Mouse (Mus musculus): ENCODE results near the gene Phox2a.

Phox2a gene

DNA sequence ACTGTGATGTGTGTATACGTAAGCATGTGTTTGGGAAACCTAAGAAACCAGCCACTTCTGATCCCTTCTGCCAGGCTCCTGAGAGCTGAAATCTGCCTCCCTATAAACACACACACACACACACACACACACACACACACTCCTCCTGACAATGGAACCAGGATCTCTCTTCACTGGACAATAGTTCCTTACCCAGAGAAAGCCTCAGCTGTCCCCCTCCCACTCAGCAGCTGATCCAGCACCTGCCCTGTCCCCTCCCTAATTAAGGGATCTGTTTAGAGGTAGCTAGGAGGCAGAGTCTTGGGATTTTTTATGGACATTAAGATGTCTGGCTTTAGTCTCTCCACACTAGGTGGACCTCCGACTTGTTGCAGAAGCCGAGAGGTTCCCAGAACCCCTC, 16.8 kb downstream of the Phox2a start:
- ChIA-PET CTCF (interaction anchor here (0.5 to 2.5 kb wide), 11 partner anchors 9 to 183 kb away, joined by 3 to 12 read pairs (median 5); partner anchors contain the start of genes Clpb (in 1 of the 4) and Phox2a (in 1 of the 4)), POLR2A (interaction anchor here in 3 of 4 experiments (1.0 to 7.2 kb wide), 12 partner anchors 8 to 171 kb away, joined by 3 to 102 read pairs (median 9); partner anchors contain the start of genes Clpb (in 1 of the 3), Folr1 (in 1 of the 3), Lamtor1 (in 1 of the 3) and Phox2a (in 1 of the 3))

DNA sequence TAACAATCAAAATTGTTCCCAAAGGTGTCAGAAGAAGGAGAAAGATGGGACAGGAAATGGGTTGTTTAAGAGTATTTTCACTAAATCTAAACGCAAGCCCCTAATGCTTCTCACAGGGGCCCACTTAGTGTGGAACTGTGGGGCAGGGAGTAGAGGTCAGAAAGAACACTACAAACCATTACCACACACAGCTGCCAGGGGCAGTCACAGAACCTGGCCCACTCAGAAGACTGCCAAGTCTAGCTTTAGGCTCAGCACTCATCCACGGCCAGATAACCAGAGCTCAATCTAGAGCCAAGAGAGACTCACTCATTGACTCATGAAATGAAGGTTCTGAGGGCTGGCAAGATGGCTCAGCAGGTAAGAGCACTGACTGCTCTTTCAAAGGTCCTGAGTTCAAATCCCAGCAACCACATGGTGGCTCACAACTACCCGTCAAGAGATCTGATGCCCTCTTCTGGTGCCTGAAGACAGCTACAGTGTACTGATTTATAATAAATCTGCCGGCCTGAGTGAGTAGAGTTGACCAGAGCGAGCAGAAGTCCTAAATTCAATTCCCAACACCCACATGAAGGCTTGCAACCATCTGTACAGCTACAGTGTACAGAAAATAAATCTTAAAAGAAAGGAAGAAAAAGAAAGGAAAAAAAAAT, 17.5 kb downstream of the Phox2a start:
- ChIA-PET POLR2A (interaction anchor here in 3 of 4 experiments (0.6 to 7.2 kb wide), 32 partner anchors 9 to 172 kb away, joined by 3 to 102 read pairs (median 5); partner anchors contain the start of genes Phox2a (in 3 of the 3), Anapc15 (in 2 of the 3), Lamtor1 (in 2 of the 3) and Clpb (in 1 of the 3)), CTCF (interaction anchor here (0.5 to 2.5 kb wide), 15 partner anchors 9 to 184 kb away, joined by 3 to 27 read pairs (median 5); partner anchors contain the start of genes Clpb (in 1 of the 4) and Phox2a (in 1 of the 4))

DNA sequence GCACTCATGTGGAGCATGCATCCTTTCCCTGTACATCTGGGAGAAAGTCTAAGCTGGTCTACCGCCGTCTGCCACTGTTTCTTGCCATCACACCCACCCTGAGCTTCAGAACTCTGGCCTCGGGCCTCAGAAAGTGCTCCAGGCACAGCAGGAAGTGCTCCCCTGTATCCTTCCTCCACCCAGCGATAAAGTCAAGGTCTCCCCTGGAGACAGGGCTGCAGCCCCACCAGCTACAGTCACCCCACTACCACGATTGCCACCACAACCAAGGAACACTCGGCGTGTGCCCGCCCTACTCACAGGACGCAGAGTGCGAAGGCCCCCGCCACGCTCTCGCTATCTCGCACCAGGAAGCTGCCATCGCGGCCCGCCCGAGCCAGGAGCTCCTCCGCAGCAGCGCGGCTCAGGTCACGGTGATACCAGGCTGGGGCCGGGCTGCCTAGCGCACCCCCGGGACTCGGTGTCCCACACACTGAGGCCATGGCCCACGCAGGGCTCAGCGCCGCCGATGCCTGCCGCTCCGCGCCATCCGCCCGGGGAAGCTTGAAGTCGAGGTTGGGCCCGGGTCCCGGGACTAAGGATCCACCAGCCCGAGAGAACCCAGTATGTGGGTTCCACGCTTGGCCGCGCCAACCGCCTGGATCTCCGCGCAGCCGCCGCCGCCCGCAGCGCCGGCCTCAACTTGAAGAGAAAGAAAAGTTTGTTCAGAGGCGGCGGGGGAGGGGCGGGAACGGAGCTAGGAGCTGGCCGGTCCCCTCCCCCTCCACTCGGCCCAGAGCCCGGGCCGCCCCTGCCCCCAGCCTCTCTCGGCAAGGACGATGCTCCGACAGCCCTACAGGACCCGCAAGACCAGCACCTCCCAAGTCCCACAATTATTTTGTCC, 18.4 kb downstream of the Phox2a start:
- ChIA-PET CTCF (interaction anchor here (0.5 to 2.5 kb wide), 25 partner anchors 9 to 1204 kb away, joined by 3 to 27 read pairs (median 4); partner anchors contain the start of genes Clpb (in 1 of the 4) and Phox2a (in 1 of the 4)), POLR2A (interaction anchor here (0.6 to 7.2 kb wide), 50 partner anchors 8 to 801 kb away, joined by 3 to 102 read pairs (median 5); partner anchors contain the start of genes Anapc15 (in 3 of the 4), Phox2a (in 3 of the 4), Clpb (in 2 of the 4) and Folr1 (in 2 of the 4))

DNA sequence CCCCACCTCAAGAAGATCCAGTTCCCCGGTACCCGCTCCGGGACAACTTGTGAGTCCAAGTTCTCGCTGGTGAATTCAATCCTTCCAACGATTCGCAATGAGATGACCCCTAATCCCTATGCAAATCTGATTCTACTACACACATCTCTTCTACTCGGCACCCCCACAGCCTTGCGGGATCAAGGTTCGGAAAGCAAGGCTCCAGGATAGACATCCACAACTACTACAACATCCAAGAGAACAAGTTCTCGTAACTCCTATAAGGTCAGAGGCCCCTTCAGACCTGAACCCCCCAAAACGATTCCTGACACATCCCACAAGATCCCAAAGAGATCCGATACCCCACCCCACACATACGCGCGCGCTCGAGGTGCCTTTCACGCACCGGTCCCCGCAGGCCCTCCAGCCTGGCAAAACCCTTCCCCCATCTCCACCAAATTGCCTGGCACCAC, 19.1 kb downstream of the Phox2a start:
- CTCF ChIA-PET, result interaction anchor here (0.6 to 2.9 kb wide), 17 partner anchors 10 to 441 kb away, joined by 3 to 27 read pairs (median 5); partner anchors contain the start of genes Clpb (in 1 of the 4) and Phox2a (in 1 of the 4)
- POLR2A ChIA-PET, result interaction anchor here (0.6 to 7.2 kb wide), 40 partner anchors 11 to 801 kb away, joined by 3 to 102 read pairs (median 5); partner anchors contain the start of genes Clpb (in 2 of the 4), Folr1 (in 2 of the 4), Lamtor1 (in 2 of the 4) and Phox2a (in 2 of the 4)

- CTCF ChIA-PET, result interaction anchor here in 3 of 4 experiments (0.5 to 2.9 kb wide), 13 partner anchors 11 to 440 kb away, joined by 3 to 13 read pairs (median 6); partner anchors contain the start of gene Clpb (in 1 of the 3)
- POLR2A ChIA-PET, result interaction anchor here (0.6 to 7.2 kb wide), 43 partner anchors 10 to 481 kb away, joined by 3 to 102 read pairs (median 5); partner anchors contain the start of genes Phox2a (in 3 of the 4), Anapc15 (in 2 of the 4), Clpb (in 2 of the 4) and Folr1 (in 2 of the 4)
Observed at GRCm38 (mm10) chr7:101837606-101838471, 19.7 kb downstream of the Phox2a start, which contains the start of gene Inppl1. Gene Inppl1 (minus strand): TSS chr7:101838229.

- ChIA-PET CTCF (interaction anchor here in 1 of 4 experiments (0.6 kb wide), 1 partner anchor 96 kb away, joined by 5 read pairs; no protein-coding TSS in a partner anchor), POLR2A (interaction anchor here in 2 of 4 experiments (1.2 to 2.2 kb wide), 4 partner anchors 8 to 53 kb away, joined by 3 to 6 read pairs (median 4); partner anchors contain the start of gene Folr2 (in 1 of the 2))
Observed at GRCm38 (mm10) chr7:101844186-101844585, 26.1 kb downstream of the Phox2a start.

DNA sequence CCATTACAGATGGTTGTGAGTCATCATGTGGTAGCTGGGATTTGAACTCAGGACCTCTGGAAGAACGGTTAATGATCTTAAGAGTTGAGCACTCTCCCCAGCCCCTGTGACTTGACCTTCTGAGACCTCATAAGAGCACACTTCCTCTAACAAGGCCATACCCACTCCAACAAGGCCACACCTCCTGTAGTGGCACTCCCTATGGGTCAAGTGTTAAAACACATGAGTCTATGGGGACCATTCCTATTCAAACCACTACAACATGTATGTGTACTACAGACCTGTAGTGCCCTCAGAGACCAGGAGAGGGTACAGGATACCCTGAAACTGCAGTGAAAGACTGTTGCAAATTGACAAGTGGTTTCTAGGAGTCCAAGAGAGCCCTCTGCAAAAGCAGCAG, 29.8 kb downstream of the Phox2a start:
- CTCF ChIA-PET, result interaction anchor here in 2 of 4 experiments (0.6 to 0.9 kb wide), 2 partner anchors 10 to 195 kb away, joined by 3 read pairs; partner anchors contain the start of gene Inppl1 (in 1 of the 2)
- POLR2A ChIA-PET, result interaction anchor here in 2 of 4 experiments (0.6 to 2.2 kb wide), 7 partner anchors 9 to 206 kb away, joined by 3 to 12 read pairs (median 3); partner anchors contain the start of genes Folr1 (in 1 of the 2) and Inppl1 (in 1 of the 2)

DNA sequence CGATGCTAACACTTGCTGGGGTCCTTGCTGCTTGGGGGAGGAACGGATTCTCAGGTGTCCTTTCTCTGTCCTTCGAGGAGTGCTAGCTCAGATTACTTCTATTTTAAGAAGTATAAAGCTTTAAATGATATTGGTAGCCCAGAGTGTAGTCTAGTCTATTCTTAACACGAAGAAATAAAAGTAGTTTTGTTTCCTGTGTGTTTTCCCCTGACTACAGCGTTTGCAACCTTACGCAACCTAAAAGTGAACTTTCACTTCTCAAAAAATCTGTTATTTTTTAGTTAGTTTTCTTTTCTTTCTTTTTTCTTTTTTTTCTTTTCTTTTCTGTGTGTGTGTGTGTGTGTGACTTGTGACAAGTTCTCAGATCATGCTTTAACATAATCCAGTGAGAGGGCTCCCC, 33.6 kb downstream of the Phox2a start:
- POLR2A ChIA-PET, result interaction anchor here in 3 of 4 experiments (0.6 to 3.1 kb wide), 10 partner anchors 10 to 150 kb away, joined by 3 to 11 read pairs (median 6); partner anchors contain the start of gene Inppl1 (in 1 of the 3)
- CTCF ChIA-PET, result interaction anchor here (0.7 to 1.9 kb wide), 10 partner anchors 8 to 188 kb away, joined by 3 to 12 read pairs (median 5); partner anchors contain the start of genes Inppl1 (in 2 of the 4) and Clpb (in 1 of the 4)

DNA sequence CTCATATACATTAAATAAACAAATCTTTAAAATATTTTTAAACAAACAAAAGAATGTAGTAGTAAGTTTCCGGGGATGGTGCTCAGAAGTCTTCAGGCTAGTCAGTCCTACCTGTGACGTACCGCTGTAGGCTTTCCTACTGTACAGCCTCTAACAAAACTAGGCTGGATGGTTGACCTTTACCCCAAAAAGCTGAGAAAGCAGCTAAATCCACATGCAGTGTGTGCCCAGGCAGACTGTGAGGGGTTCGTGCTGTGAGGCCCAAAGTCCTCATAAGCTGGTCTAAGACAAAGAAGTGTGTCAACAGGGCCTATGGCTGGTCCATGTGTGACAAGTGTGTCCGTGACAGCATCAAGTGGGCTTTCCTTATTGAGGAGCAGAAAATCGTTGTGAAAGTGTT, 34.7 kb downstream of the Phox2a start:
- CTCF ChIA-PET, result interaction anchor here in 1 of 4 experiments (1.5 kb wide), 1 partner anchor 30 kb away, joined by 5 read pairs; no protein-coding TSS in a partner anchor
- POLR2A ChIA-PET, result interaction anchor here in 2 of 4 experiments (0.9 to 2.5 kb wide), 9 partner anchors 9 to 129 kb away, joined by 3 to 9 read pairs (median 4); partner anchors contain the start of gene Inppl1 (in 2 of the 2)

- CTCF ChIA-PET, result no interaction called here
Observed at GRCm38 (mm10) chr7:101853816-101854215, 35.7 kb downstream of the Phox2a start.

DNA sequence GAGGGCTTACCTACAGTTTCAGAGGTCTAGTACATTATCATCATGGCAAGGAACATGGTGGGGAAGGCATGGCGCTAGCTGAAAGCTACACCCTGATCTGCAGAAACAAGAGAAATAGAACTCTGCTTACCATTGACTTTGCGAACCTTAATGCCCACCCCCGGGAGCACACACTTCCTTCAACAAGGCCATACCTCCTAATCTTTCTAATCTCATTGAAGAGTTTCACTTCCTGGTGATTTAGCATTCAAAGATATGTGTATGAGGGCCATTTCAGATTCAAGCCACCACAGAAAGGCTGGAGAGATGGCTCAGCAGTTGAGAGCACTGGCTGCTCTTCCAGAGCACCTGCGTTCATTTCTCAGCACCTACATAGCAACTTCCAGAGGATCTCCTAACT, 39.0 kb downstream of the Phox2a start, which contains the start of gene Folr2:
Gene Folr2, minus strand, starts transcription at position 101 of the 400 bp plus-strand sequence.
- ChIA-PET POLR2A (interaction anchor here in 2 of 4 experiments (0.5 to 2.8 kb wide), 5 partner anchors 9 to 101 kb away, joined by 3 to 6 read pairs (median 4); no protein-coding TSS in a partner anchor), CTCF (interaction anchor here in 1 of 4 experiments (0.5 kb wide), 1 partner anchor 1892 kb away, joined by 3 read pairs; no protein-coding TSS in a partner anchor)

More at GRCm38 (mm10) chr7:101853816-101854215, 35.7 kb downstream of the Phox2a start:
- POLR2A ChIA-PET, result interaction anchor here in 1 of 4 experiments (0.6 to 2.5 kb wide), 6 partner anchors 8 to 130 kb away, joined by 3 to 8 read pairs (median 3); partner anchors contain the start of gene Inppl1

DNA sequence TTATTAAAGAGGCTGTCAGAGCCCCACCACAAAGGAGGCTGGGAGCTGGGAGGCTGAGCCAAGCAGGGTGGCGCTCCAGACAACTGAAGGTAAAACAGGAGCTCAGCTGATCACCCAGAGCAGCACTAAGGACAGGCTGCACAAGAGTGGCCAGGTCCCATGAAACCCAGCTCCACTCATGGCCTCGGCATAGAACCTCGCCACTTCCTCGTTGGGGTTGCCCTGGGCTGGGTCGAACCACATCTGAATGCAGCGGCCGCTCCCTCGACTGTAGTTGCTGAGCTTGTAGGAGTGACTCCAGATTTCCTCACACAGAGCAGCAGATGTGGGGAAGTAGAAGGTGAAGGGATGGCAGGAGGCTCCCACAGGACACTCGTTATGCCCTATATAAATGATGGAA, 40.2 kb downstream of the Phox2a start:
- ChIA-PET CTCF (interaction anchor here (0.7 to 2.0 kb wide), 7 partner anchors 7 to 195 kb away, joined by 3 to 9 read pairs (median 4); partner anchors contain the start of genes Clpb (in 1 of the 4) and Folr1 (in 1 of the 4)), POLR2A (interaction anchor here (0.5 to 4.2 kb wide), 25 partner anchors 9 to 392 kb away, joined by 3 to 58 read pairs (median 6); partner anchors contain the start of genes Folr1 (in 2 of the 4), Inppl1 (in 2 of the 4), Clpb (in 1 of the 4) and Nup98 (in 1 of the 4))

GRCm38 (mm10) chr7:101860978-101861377, 42.9 kb downstream of the Phox2a start:
- POLR2A ChIA-PET, result interaction anchor here in 3 of 4 experiments (0.6 to 14.3 kb wide), 6 partner anchors 9 to 174 kb away, joined by 3 to 186 read pairs (median 6); partner anchors contain the start of genes Folr1 (in 1 of the 3), Inppl1 (in 1 of the 3) and Phox2a (in 1 of the 3)
- CTCF ChIA-PET, result interaction anchor here in 3 of 4 experiments (0.5 to 1.4 kb wide), 3 partner anchors 10 to 229 kb away, joined by 4 to 5 read pairs (median 5); no protein-coding TSS in a partner anchor

DNA sequence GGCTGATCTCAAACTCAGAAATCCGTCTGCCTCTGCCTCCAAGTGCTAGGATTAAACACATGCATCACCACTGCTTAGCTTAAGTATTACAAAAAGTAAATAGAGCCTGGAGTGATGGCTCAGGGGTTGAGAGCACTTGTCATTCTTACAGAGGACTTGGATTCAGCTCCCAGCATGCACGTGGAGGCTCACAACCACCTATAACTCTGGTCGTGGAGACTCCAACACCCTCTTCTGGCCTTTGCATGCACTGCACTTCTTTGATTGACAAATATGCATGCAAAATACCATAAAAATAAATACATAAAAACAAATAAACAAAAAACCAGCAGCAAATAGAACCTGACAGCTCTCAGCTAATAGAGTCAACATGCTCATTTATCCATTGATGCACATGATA, 44.2 kb downstream of the Phox2a start:
- CTCF ChIA-PET, result interaction anchor here in 2 of 4 experiments (1.0 to 1.8 kb wide), 6 partner anchors 12 to 199 kb away, joined by 4 to 5 read pairs (median 4); partner anchors contain the start of gene Clpb (in 1 of the 2)
- POLR2A ChIA-PET, result interaction anchor here (0.6 to 14.3 kb wide), 12 partner anchors 9 to 62 kb away, joined by 3 to 186 read pairs (median 6); partner anchors contain the start of genes Inppl1 (in 2 of the 4), Lamtor1 (in 1 of the 4) and Tomt (in 1 of the 4)

- ChIA-PET POLR2A (interaction anchor here (0.5 to 14.3 kb wide), 29 partner anchors 8 to 201 kb away, joined by 3 to 186 read pairs (median 4); partner anchors contain the start of genes Clpb (in 2 of the 4) and Inppl1 (in 2 of the 4)), CTCF (interaction anchor here in 1 of 4 experiments (0.5 to 1.8 kb wide), 3 partner anchors 32 to 200 kb away, joined by 3 to 4 read pairs (median 3); partner anchors contain the start of gene Clpb)
Observed at GRCm38 (mm10) chr7:101863415-101863814, 45.3 kb downstream of the Phox2a start, which contains the start of gene Anapc15. Gene Anapc15 (plus strand): TSS chr7:101863715.
